In genomic region chr5:149367011-149367410, GRCm38 (mm10) we compare ENCODE assay signal across 20 mouse cellular contexts.
"Had no signal": no experiment of that assay in that cellular context is flagged by ENCODE, and none has a peak within 500 bp of the region (broad histone marks: within the 10 kb centered on the region; RNA-seq: fewer than 3 reads in every experiment).

No protein-coding gene starts in this region.

- DNase-seq: forebrain, postnatal 0 days; gastrocnemius, postnatal 14 days; gastrocnemius, postnatal 36 days; heart, adult 11 months; heart, adult 2 months; heart, postnatal 14 days; heart, postnatal 36 days; kidney, adult 18-20 months; kidney, adult 8-10 months; kidney, postnatal 10 days; kidney, postnatal 25 days; kidney, postnatal 4 days had no signal

- H3K9me3 ChIP-seq: heart, embryonic 12.5 days; hindbrain, embryonic 12.5 days; intestine, embryonic 15.5 days; limb, embryonic 13.5 days; limb, embryonic 15.5 days had no signal

- H3K4me3 ChIP-seq: heart, adult 2 months; heart, embryonic 12.5 days; hindbrain, embryonic 12.5 days; intestine, embryonic 15.5 days; layer of hippocampus, adult 2 months; left cerebral cortex, adult 2 months; limb, embryonic 13.5 days; limb, embryonic 15.5 days had no signal

- H3K36me3 ChIP-seq: heart, embryonic 12.5 days; hindbrain, embryonic 12.5 days; intestine, embryonic 15.5 days; limb, embryonic 13.5 days; limb, embryonic 15.5 days had no signal

- H3K27ac ChIP-seq: heart, adult 2 months; hindbrain, embryonic 12.5 days; hindbrain, embryonic 14.5 days; intestine, embryonic 15.5 days; layer of hippocampus, adult 2 months; left cerebral cortex, adult 2 months; limb, embryonic 13.5 days; limb, embryonic 15.5 days had no signal

- H3K4me2 ChIP-seq: heart, embryonic 12.5 days; hindbrain, embryonic 12.5 days; hindbrain, embryonic 14.5 days; intestine, embryonic 15.5 days; limb, embryonic 13.5 days; limb, embryonic 15.5 days had no signal

- H3K27me3 ChIP-seq: hindbrain, embryonic 12.5 days; intestine, embryonic 15.5 days; limb, embryonic 13.5 days; limb, embryonic 15.5 days had no signal
